Mouse (Mus musculus) testis, adult 2 months (tissue): ENCODE measurements around the gene Ddit4.

Source experiments
- CTCF ChIP-seq: fragments of 200-500 bp; IDR thresholded peaks from 2 replicates; pipeline ENCODE4 v1.5.1; 2012; ENCODE audit warnings: low read depth, mild to moderate bottlenecking, inconsistent platforms, low read length, moderate library complexity; ENCODE audit not compliant: control insufficient read depth, insufficient read depth, insufficient replicate concordance
- POLR2A ChIP-seq: fragments of 200-500 bp; IDR thresholded peaks from 2 replicates; pipeline ENCODE4 v1.6.1; 2012; ENCODE audit warnings: low read depth, mild to moderate bottlenecking, inconsistent platforms, low read length, moderate library complexity; ENCODE audit not compliant: control insufficient read depth

DNA sequence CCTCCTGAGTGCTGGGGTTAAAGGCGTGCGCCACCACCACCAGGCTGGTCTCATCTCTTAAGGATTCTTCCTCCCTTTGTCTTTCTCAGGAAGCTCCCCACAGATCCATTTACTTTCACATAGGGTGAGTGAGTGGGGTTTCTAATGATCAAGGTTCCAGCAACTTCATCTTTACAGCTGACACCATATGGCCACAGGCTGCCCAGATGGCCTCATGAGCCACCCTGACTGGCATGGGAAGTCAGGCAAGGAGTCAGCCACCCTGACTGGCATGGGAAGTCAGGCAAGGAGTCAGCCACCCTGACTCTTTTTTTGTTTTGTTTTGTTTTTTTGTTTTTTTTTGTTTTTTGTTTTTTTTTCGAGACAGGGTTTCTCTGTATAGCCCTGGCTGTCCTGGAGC lies 6.2 kb downstream of the Ddit4 start:
- no peak for TF ChIP-seq POLR2A
- no peak for TF ChIP-seq CTCF
